Mouse (Mus musculus): ENCODE data around the gene B4galt2. TPM values are rescaled to one million over a fixed set of nuclear protein-coding genes. Genes with fewer than 3 reads are reported as not detected.

The B4galt2 gene
- total and polyA plus RNA-seq, 3 experiments: 4.0 to 9.3 (median 4.3) TPM

- no peak for TF ChIP-seq CTCF (IDR thresholded peaks at IDR 0.05)
- TF ChIP-seq POLR2A (IDR thresholded peaks at IDR 0.05; ENCODE audit: insufficient read depth, low read depth, low read length): no peak
- TF ChIP-seq EP300 (IDR thresholded peaks at IDR 0.05; ENCODE audit: insufficient read depth, low read depth, low read length): no peak
- no peak overlapping the region for H3K27ac ChIP-seq
- H3K79me2 ChIP-seq (replicated peaks; ENCODE audit: control insufficient read depth, insufficient read depth, low read length): no peaks in the 10 kb centered on the region
- intact Hi-C loops (cut with DNase I): no loop called here
- no peaks in the 10 kb centered on the region for H3K27me3 ChIP-seq (ENCODE audit: control insufficient read depth, insufficient read depth, low read length)
- no peak for DNase-seq
- no peak overlapping the region for H3K9ac ChIP-seq (ENCODE audit: low read depth, low read length)
- peaks cover 4% of the 10 kb centered on the region; the same call in 1 of the 2 replicates for H3K36me3 ChIP-seq (ENCODE audit: control insufficient read depth, insufficient read depth, low read length)
- peaks cover 7% of the 10 kb centered on the region for H3K4me1 ChIP-seq (ENCODE audit: control insufficient read depth, insufficient read depth, low read length)
- no peak overlapping the region for H3K4me3 ChIP-seq
- WGBS: 86% methylated on average over 8 of the region's 8 CpGs
Measured at GRCm38 (mm10) chr4:117904761-117905160, 21.5 kb upstream of the B4galt2 start.

- DNase-seq: no peak
- no peak for TF ChIP-seq POLR2A (IDR thresholded peaks at IDR 0.05; ENCODE audit: insufficient read depth, low read depth, low read length)
- no peak for TF ChIP-seq EP300 (IDR thresholded peaks at IDR 0.05; ENCODE audit: insufficient read depth, low read depth, low read length)
- no peak for TF ChIP-seq CTCF (IDR thresholded peaks at IDR 0.05)
- no peak overlapping the region for H3K9ac ChIP-seq (ENCODE audit: low read depth, low read length)
- H3K27ac ChIP-seq: no peak overlapping the region
- peaks cover 2% of the 10 kb centered on the region; the same call in 1 of the 2 replicates for H3K36me3 ChIP-seq (ENCODE audit: control insufficient read depth, insufficient read depth, low read length)
- peaks cover 7% of the 10 kb centered on the region for H3K4me1 ChIP-seq (ENCODE audit: control insufficient read depth, insufficient read depth, low read length)
- intact Hi-C loops (cut with DNase I): no loop called here
- WGBS: 93% methylated on average over 10 of the region's 10 CpGs
- no peak overlapping the region for H3K4me3 ChIP-seq
- H3K79me2 ChIP-seq (replicated peaks; ENCODE audit: control insufficient read depth, insufficient read depth, low read length): no peaks in the 10 kb centered on the region
- H3K27me3 ChIP-seq (ENCODE audit: control insufficient read depth, insufficient read depth, low read length): no peaks in the 10 kb centered on the region
Measured at GRCm38 (mm10) chr4:117904094-117904493, 20.8 kb upstream of the B4galt2 start.

GRCm38 (mm10) chr4:117898111-117898510, 14.8 kb upstream of the B4galt2 start:
- Histone ChIP-seq H3K27me3 (ENCODE audit: control insufficient read depth, insufficient read depth, low read length) (no peaks in the 10 kb centered on the region), H3K4me3 (no peak overlapping the region), H3K79me2 (replicated peaks; ENCODE audit: control insufficient read depth, insufficient read depth, low read length) (no peaks in the 10 kb centered on the region), H3K36me3 (ENCODE audit: control insufficient read depth, insufficient read depth, low read length) (no peaks in the 10 kb centered on the region), H3K27ac (no peak overlapping the region), H3K9ac (ENCODE audit: low read depth, low read length) (no peak overlapping the region), H3K4me1 (ENCODE audit: control insufficient read depth, insufficient read depth, low read length) (no peaks in the 10 kb centered on the region)
- intact Hi-C loops (cut with DNase I): no loop called here
- WGBS: 63% methylated on average over 3 of the region's 3 CpGs
- TF ChIP-seq EP300 (IDR thresholded peaks at IDR 0.05; ENCODE audit: insufficient read depth, low read depth, low read length) (no peak), POLR2A (IDR thresholded peaks at IDR 0.05; ENCODE audit: insufficient read depth, low read depth, low read length) (no peak), CTCF (IDR thresholded peaks at IDR 0.05) (no peak)
- DNase-seq: no peak

GRCm38 (mm10) chr4:117896031-117896430, 12.7 kb upstream of the B4galt2 start:
- Histone ChIP-seq H3K4me3 (no peak overlapping the region), H3K27ac (no peak overlapping the region), H3K9ac (ENCODE audit: low read depth, low read length) (no peak overlapping the region), H3K4me1 (ENCODE audit: control insufficient read depth, insufficient read depth, low read length) (peaks cover 2% of the 10 kb centered on the region; the same call in 1 of the 2 replicates), H3K79me2 (replicated peaks; ENCODE audit: control insufficient read depth, insufficient read depth, low read length) (no peaks in the 10 kb centered on the region), H3K36me3 (ENCODE audit: control insufficient read depth, insufficient read depth, low read length) (no peaks in the 10 kb centered on the region), H3K27me3 (ENCODE audit: control insufficient read depth, insufficient read depth, low read length) (no peaks in the 10 kb centered on the region)
- no peak for DNase-seq
- no peak for TF ChIP-seq CTCF (IDR thresholded peaks at IDR 0.05)
- TF ChIP-seq EP300 (IDR thresholded peaks at IDR 0.05; ENCODE audit: insufficient read depth, low read depth, low read length): no peak
- no peak for TF ChIP-seq POLR2A (IDR thresholded peaks at IDR 0.05; ENCODE audit: insufficient read depth, low read depth, low read length)
- intact Hi-C loops (cut with DNase I): no loop called here
- 96% methylated on average over 6 of the region's 6 CpGs for WGBS

GRCm38 (mm10) chr4:117895339-117895738, 12.1 kb upstream of the B4galt2 start:
- no peak for DNase-seq
- Histone ChIP-seq H3K4me3 (no peak overlapping the region), H3K9ac (ENCODE audit: low read depth, low read length) (no peak overlapping the region), H3K27ac (no peak overlapping the region), H3K4me1 (ENCODE audit: control insufficient read depth, insufficient read depth, low read length) (peaks cover 2% of the 10 kb centered on the region; the same call in 1 of the 2 replicates), H3K36me3 (ENCODE audit: control insufficient read depth, insufficient read depth, low read length) (no peaks in the 10 kb centered on the region), H3K79me2 (replicated peaks; ENCODE audit: control insufficient read depth, insufficient read depth, low read length) (no peaks in the 10 kb centered on the region), H3K27me3 (ENCODE audit: control insufficient read depth, insufficient read depth, low read length) (no peaks in the 10 kb centered on the region)
- WGBS: 75% methylated on average over 7 of the region's 7 CpGs
- TF ChIP-seq POLR2A (IDR thresholded peaks at IDR 0.05; ENCODE audit: insufficient read depth, low read depth, low read length) (no peak), EP300 (IDR thresholded peaks at IDR 0.05; ENCODE audit: insufficient read depth, low read depth, low read length) (no peak), CTCF (IDR thresholded peaks at IDR 0.05) (no peak)
- intact Hi-C loops (cut with DNase I): no loop called here

- Histone ChIP-seq H3K27me3 (ENCODE audit: control insufficient read depth, insufficient read depth, low read length) (no peaks in the 10 kb centered on the region), H3K36me3 (ENCODE audit: control insufficient read depth, insufficient read depth, low read length) (no peaks in the 10 kb centered on the region), H3K9ac (ENCODE audit: low read depth, low read length) (no peak overlapping the region), H3K4me1 (ENCODE audit: control insufficient read depth, insufficient read depth, low read length) (peaks cover 2% of the 10 kb centered on the region; the same call in 1 of the 2 replicates), H3K79me2 (replicated peaks; ENCODE audit: control insufficient read depth, insufficient read depth, low read length) (no peaks in the 10 kb centered on the region), H3K4me3 (no peak overlapping the region), H3K27ac (no peak overlapping the region)
- intact Hi-C loops (cut with DNase I): no loop called here
- 83% methylated on average over 8 of the region's 8 CpGs for WGBS
- TF ChIP-seq CTCF (IDR thresholded peaks at IDR 0.05) (no peak), EP300 (IDR thresholded peaks at IDR 0.05; ENCODE audit: insufficient read depth, low read depth, low read length) (no peak), POLR2A (IDR thresholded peaks at IDR 0.05; ENCODE audit: insufficient read depth, low read depth, low read length) (no peak)
- DNase-seq: no peak
Measured at GRCm38 (mm10) chr4:117894601-117895000, 11.3 kb upstream of the B4galt2 start.
